Mouse (Mus musculus) MEL (cell line): ENCODE data around the gene Gm11487. TPM values are rescaled to one million over a fixed set of nuclear protein-coding genes. Genes with fewer than 3 reads are reported as not detected.

Experiments
- polyA plus RNA-seq, 2 experiments: library from polyadenylated mRNA; stranded (reverse) in 1 of 2; unstranded in 1 of 2; fragments of >175 nt in 1 of 2; fragments of >200 nt in 1 of 2; gene quantifications; 2 replicates each; pipeline versions ENCODE4 v1.2.1 to v1.2.4; 2012; ENCODE audit warnings: low replicate concordance in 2 of 2, low read depth in 1 of 2; ENCODE audit not compliant: insufficient read length in 2 of 2, insufficient read depth in 1 of 2, missing spikeins in 1 of 2
- total RNA-seq: library from RNA; depleted of rRNA; stranded (reverse); fragments of 300-350 nt; gene quantifications from 2 replicates; pipeline ENCODE4 v1.2.3, GENCODE M21; 2012; rRNA removed

Gm11487 gene
- total and polyA plus RNA-seq, 3 experiments, result not detected

Other genes starting within 250 kb of the Gm11487 start
- gene Gm11238, start 202.8 kb upstream of the Gm11487 start, total RNA-seq, result not detected in 2 replicates
- gene Gm11238, start 202.8 kb upstream of the Gm11487 start, polyA plus RNA-seq, result not detected
- gene Gm11237, start 217.9 kb upstream of the Gm11487 start, total RNA-seq, result not detected in 2 replicates
- gene Gm11237, start 217.9 kb upstream of the Gm11487 start, polyA plus RNA-seq, result not detected
- not detected in 2 replicates for gene Gm11236, start 233.0 kb upstream of the Gm11487 start, total RNA-seq
- not detected for gene Gm11236, start 233.0 kb upstream of the Gm11487 start, polyA plus RNA-seq